Mouse (Mus musculus): ENCODE data around the gene Rnf41.

Rnf41 gene

GRCm38 (mm10) chr10:128411211-128412054, at the start of gene Rnf41, which contains the start of gene Nabp2:
Gene Rnf41 (plus strand): TSS chr10:128411657.
Gene Nabp2 (minus strand): TSS chr10:128411492.
- DNase-seq (ENCODE audit: low read depth, low spot score) = peak; percentile 93

- no peak for DNase-seq (ENCODE audit: low read depth, low spot score)
Measured at GRCm38 (mm10) chr10:128361836-128362235, 49.6 kb upstream of the Rnf41 start.

GRCm38 (mm10) chr10:128362568-128362967, 48.9 kb upstream of the Rnf41 start:
- DNase-seq (ENCODE audit: low read depth, low spot score) = peak; percentile 31

- DNase-seq (ENCODE audit: low read depth, low spot score) = no peak
Measured at GRCm38 (mm10) chr10:128367899-128368401, 43.5 kb upstream of the Rnf41 start.

- peak; percentile 87 for DNase-seq (ENCODE audit: low read depth, low spot score)
Measured at GRCm38 (mm10) chr10:128368402-128369217, 42.8 kb upstream of the Rnf41 start, which contains the start of gene Coq10a. Gene Coq10a (minus strand): TSS chr10:128368997.

GRCm38 (mm10) chr10:128369218-128369543, 42.3 kb upstream of the Rnf41 start:
- DNase-seq (ENCODE audit: low read depth, low spot score) = no peak

GRCm38 (mm10) chr10:128369599-128369998, 41.9 kb upstream of the Rnf41 start:
- DNase-seq (ENCODE audit: low read depth, low spot score) = no peak

- DNase-seq (ENCODE audit: low read depth, low spot score) = no peak
Measured at GRCm38 (mm10) chr10:128370021-128370420, 41.4 kb upstream of the Rnf41 start.

GRCm38 (mm10) chr10:128370601-128371000, 40.9 kb upstream of the Rnf41 start:
- no peak for DNase-seq (ENCODE audit: low read depth, low spot score)

GRCm38 (mm10) chr10:128372142-128372541, 39.3 kb upstream of the Rnf41 start:
- no peak for DNase-seq (ENCODE audit: low read depth, low spot score)

GRCm38 (mm10) chr10:128372989-128373748, 38.3 kb upstream of the Rnf41 start:
- no peak for DNase-seq (ENCODE audit: low read depth, low spot score)

- no peak for DNase-seq (ENCODE audit: low read depth, low spot score)
Measured at GRCm38 (mm10) chr10:128374393-128374792, 37.1 kb upstream of the Rnf41 start.

- no peak for DNase-seq (ENCODE audit: low read depth, low spot score)
Measured at GRCm38 (mm10) chr10:128376099-128376454, 35.4 kb upstream of the Rnf41 start.

- peak; percentile 71 for DNase-seq (ENCODE audit: low read depth, low spot score)
Measured at GRCm38 (mm10) chr10:128376455-128377211, 34.8 kb upstream of the Rnf41 start, which contains the start of gene Ankrd52. Gene Ankrd52 (plus strand): TSS chr10:128377115.

GRCm38 (mm10) chr10:128377222-128377939, 34.1 kb upstream of the Rnf41 start:
- DNase-seq (ENCODE audit: low read depth, low spot score) = no peak

- DNase-seq (ENCODE audit: low read depth, low spot score) = no peak
Measured at GRCm38 (mm10) chr10:128377940-128378448, 33.5 kb upstream of the Rnf41 start.

- DNase-seq (ENCODE audit: low read depth, low spot score) = no peak
Measured at GRCm38 (mm10) chr10:128378462-128378861, 33.0 kb upstream of the Rnf41 start.

- no peak for DNase-seq (ENCODE audit: low read depth, low spot score)
Measured at GRCm38 (mm10) chr10:128379260-128379659, 32.2 kb upstream of the Rnf41 start.

- DNase-seq (ENCODE audit: low read depth, low spot score) = no peak
Measured at GRCm38 (mm10) chr10:128380565-128380964, 30.9 kb upstream of the Rnf41 start.

- DNase-seq (ENCODE audit: low read depth, low spot score) = no peak
Measured at GRCm38 (mm10) chr10:128382482-128382881, 29.0 kb upstream of the Rnf41 start.
